Mouse (Mus musculus) embryo, embryonic 10 days (tissue): ENCODE results near the gene Nme7.

Experiments
- DNase-seq: peaks from one replicate; pipeline ENCODE4 v3.0.0-alpha.2; 2015; ENCODE audit warnings: low spot score

The Nme7 gene

DNA sequence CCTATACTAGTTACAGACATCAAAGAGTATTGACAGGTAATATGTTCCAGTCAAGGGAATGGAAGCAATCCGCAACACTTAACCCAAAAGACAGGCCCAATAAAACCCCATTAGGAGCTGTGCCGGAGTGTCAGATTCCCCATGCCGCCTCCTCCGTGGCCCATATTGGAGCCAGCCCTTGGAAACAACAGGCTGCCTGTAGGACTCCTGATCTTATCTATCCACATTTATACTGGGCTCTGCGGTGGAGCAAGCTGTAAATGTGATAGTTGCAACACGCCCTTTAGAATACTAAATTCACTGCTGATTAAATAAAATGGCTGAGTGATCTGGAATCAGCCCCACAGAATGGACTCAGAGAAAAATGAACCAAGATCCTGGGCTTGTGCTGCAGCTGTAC, 130.1 kb downstream of the Nme7 start:
- DNase-seq = no peak

DNA sequence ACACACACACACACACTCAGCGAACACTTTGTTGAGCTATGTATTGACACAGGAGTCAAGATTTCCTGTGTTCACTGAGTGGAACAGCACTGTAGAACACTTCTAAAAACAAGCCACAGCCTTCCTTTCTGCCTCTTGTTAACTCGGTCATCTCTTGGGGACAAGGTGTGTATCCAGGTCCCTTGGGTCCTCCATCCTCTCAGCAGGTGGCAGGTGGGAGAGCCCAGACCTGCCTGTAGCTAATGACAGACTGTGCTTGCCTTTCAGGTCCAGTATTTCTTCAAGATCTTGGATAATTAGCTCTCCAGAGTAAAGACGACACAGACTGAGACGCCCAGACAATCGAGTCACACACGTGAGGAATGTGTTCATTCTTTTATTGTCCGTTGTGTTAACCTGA, 132.8 kb downstream of the Nme7 start:
- no peak for DNase-seq

DNA sequence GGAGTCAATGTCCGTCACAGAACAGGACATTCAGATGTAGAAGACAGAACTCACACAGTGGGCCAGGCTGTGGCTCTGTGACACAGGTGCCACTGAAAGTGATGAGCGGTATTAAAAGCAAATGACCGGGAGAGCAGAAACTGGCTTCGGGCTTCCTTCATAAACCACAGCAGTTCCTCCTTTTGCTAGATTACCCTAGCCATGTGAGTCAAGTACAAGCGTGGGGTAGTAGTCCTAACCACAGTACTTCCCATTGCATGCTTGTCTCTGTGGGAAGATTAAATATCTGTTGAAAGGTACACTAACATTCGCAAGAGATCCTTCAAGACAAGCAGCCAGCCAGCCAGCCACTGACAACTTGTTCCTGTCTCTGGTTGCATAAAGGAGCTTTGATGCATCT, 136.3 kb downstream of the Nme7 start:
- DNase-seq = no peak

DNA sequence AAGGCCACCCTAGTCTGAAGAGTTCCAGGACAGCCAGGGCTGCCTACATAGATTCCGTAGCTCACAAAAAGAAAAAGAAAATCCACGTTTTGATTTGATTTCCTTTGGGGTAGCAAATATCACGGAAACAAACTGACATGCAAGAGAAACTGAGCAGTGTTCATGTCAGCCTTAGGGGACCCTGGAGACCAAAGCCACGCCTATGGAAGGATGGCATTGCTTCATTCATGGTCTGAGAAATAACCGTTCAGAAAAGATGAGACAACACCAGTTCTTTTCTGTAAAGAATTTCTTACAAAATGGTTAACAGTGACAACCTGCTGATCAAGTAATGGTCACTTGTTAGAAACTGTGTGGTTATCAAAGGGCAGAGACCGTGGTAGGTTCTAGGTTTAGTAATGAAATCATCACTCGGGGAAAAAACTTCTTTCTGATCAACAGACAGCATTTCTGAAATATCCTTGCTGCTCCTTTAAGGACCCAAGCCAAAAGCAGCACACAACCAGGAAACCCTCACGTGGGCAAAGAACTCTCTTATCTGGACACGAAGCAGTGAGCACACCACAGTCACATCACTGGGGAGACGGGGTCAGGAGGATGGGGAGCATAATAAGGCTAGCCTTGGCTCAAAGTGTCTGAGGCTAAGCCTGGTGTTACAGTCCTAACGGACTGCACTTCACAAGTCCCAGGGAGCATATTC, 136.9 kb downstream of the Nme7 start:
- DNase-seq = no peak

DNA sequence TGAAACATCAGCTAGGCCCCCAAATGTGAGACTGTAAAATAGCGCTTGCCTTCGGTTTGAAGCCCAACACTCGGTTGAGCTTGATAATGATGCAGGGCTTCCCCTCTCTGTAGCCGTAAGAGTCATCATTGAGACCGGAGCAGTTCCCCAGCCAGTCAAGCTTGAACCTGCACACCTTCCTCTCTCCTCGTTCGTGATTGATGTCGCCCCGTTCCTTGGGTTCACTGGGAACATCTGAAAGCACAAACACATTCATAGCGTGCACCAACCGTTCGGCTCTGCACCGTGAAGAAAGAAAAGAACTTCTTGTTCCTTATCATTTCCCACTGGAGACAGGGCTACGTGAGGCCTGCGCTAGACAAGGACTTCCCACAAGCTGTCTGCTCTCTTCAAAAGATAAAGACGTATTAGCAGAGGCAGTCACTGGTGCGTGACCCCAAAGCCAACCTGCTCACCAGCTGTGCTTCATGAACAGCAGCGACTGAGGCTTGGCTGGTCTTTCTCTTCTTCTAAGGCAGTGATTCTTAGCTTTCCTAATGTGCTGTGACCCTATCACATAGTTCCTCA, 137.6 kb downstream of the Nme7 start:
- DNase-seq = no peak

DNA sequence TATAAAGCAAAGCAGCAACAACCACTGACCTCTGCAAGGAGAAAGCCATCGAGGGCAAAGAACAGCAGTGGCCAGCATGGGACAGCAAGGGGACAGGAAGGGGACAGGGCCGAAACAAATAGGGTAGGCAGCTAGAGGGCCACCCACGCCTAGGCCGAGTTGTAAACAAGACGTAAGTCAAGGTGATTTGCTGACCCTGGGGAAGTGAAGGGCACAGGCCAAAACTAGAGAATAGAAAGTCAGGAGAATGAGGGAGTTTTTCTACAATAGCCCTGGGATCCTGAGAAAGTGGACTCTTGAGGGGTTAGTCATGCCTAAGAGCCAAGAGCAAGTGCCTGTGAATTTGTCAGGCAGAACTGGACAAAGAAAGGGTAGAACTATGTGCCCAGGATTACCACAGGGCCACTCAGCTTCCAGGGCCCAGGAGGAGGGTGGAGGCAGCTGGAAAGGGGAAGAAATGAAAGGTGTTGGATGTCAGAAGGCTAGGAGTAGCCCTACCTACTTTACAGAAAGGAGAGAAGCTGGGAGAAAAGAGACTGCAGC, 141.8 kb downstream of the Nme7 start:
- DNase-seq = no peak

DNA sequence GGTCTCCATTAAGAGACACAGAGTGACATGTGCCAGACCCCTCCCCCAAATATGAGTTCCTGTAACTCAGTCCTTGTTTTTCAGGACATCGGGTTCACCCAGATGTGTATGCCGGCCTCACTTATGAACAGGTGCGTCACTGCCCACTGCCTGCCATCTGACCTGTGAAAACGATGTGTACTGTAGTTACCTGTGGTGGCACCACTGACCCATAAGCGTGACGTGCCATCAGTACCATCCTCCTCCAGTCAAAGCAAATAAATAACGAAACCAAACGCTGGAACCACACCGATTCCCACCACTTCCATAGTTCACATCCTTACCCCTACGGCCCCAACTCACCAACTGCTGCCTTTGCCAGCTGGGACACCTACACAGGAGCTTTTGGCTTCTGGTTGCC, 142.6 kb downstream of the Nme7 start:
- no peak for DNase-seq

DNA sequence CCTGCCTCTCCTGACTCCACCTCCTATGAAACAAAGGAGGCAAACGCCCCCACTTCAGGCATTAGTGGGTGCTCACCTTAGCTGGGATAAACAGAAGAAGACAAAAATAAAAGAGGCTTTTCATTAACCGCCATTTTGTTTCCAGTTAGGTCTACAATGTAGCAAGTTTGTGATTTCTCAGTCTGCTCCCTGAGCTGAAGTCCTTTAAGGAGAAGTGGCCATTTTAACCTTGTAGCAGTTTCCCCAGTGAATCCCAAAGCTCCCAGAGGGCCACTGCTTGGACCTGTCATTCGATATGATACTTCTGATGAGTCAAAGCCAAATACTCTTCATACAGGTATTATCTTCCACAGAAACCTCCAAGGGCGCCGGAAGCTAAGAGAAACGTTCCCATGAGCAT, 143.6 kb downstream of the Nme7 start:
- DNase-seq = no peak

DNA sequence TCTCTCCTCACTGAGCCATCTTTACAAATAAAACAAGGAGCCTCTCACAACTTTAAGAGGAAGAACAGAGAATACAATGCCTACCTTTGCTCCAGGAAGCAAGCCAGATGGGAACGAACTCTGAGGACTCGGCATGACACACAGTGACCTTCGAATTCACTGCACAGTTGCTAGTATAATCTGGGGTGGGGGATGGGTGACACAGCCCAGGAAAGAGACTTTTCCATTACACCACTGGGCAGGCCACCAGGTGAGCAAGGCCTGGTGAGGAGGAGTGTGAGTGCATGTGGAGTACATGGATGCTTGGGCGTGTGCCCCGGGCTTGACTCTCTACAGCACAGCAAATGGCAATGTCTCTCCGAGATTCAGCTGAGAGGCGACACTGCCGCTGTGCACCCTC, 145.7 kb downstream of the Nme7 start:
- no peak for DNase-seq

DNA sequence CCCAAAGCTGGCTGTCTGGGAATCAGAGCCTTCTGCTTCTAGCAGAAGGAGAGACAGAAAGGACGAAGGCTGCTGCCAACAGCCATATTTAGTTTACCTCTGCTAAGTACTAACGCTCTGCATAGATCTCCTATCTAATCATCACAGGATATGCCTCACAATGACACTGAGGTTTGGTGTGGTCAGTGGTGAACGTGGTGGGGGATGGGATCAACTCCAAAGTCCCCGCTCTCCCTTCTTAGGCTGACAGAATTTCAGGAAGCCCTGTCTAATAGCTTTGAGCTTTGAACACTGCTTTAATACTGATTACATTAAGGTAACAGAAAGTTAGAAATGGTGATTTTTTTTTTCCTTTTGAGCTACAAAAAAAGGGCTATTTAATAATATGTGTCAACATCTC, 146.3 kb downstream of the Nme7 start:
- no peak for DNase-seq

DNA sequence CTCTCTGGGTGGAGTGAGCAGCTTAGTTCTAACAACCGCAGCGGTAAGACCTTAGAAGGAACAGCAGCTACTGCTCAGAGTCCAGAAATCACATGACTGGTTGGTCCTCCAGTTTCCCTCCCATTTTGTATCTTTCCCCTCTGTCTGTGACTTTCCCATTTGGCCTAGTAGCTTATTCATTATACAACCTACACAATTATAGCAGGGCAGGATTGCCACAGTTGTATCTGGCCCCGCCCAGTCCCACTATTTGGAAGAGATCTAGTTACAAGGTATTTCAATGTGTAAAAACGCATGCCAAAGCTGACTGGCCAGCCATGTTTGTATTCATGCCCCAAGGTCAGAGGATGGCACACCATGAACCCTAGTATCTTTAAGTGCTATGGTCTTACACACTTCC, 146.7 kb downstream of the Nme7 start:
- DNase-seq = no peak

DNA sequence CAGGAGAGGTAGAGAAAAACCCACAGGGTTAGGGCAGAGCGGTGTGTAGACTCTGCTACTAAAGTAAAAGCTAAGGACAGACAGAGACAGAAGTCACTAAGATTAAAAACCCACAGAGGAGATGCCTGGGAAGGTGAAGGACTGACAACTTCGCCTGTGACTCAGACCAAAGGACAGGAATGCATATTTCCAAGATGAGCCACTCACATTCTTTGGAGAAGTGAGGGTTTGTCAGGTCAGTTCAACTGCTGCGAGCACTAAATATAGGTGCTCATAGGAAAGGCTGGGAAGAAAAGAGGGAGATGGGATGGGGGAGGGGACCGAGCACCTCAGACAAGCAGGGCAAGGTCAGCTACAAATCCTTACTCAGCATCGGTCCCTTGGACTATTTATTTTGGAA, 147.4 kb downstream of the Nme7 start:
- no peak for DNase-seq

DNA sequence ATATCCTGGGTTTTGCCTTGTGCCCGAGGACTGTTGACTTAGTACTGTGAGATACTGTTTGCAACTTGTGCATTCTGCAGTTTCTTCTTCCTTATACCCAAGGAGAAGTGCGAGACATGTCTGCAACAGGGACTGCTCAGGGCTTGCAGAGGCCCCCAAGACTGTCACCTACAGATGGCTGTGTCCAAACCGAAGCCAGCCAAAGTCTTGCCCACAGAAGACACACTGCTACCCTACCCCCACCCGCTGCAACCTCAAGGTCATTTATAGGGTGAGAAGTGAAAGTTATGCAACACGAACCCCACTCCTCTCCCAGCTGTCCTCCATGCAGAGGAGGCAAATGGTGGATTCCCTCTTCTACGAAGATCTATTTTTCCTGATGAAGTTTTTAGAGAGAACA, 148.7 kb downstream of the Nme7 start:
- no peak for DNase-seq

DNA sequence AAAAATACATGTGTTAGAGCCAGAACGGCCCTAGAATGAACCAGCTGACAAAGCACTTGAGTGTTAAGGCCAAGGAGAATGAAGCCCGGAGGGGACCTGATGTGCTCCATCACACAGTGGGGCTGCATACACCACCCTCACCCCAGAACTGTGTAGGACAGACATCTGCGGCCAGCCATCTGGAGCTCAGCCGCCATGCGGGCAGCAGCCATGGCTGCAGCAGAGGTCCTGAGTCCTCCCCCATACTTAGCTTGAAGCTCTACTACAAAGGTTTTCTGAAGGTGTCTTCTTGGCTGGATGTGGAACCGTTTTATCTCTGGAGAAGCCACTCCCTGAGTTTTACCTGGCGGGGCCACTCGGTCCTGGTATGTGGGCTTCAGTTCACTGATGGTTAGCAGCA, 149.2 kb downstream of the Nme7 start:
- no peak for DNase-seq

DNA sequence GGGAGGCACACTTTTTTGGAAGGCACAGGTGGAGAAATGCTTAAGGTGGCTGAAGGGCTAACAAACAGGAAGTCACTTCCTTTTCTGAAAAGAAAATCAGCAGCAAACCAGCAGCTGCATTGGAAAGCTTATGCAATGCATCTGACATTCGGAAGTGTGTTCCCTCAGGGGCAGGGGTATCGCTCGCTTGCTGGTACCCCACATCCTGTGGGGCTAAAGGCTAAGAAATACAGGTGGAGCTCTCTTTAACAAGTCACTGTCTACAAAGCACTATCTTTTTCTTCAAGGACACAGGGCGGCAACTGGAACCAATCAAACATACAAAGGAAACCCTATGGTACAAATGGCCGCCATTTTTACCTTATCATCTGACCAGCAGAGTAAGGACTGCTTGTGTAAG, 149.8 kb downstream of the Nme7 start:
- DNase-seq = no peak

DNA sequence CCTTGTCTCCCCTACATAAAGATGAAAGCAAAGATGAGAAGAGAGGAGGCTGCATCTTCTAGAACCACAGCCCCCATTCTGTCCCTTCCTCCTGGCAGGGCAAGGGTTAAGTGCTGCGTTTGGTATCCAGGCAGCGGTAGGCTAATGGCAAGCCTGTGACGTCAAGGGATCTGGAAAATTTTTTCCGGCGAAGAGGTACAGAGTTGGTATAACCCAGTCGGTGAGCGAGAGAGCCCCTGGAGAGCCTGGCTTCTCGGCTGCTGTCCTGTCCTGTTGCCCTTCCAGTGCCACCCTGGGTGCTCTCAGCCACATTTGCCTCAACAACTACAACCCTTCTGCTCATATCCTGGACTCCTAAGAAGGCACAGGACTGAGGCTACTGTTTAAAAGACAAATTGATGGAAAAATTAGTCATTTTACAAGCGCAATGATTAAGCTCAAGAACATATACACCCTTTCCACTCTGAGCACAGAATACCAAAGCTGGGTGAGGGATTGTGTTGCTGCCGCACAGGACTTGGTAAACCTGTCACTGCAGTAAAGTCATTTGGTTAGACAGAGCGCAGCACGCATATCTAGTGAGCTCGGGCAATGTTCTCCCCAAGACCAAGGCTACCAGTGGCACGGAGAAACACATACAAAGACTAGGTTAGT, 151.0 kb downstream of the Nme7 start:
- peak; percentile 55 for DNase-seq

DNA sequence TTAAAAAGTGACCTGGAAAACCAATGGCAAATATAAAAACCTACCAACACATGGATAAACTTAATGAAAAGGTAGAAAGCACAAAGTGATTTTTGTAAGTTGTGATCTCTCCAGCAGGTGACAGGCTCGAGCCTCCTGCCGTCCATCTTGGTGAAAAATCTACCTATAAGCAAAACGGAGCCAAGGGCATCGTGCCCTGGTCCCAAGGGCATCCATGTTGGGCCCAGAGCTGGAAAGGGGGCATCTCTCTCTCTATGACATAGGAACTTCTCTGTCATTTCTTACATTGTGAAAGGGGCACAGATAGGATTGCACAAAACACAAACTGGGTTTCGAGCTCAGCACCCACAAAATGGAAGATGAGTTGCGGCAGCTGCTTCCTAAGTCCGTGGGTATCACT, 151.7 kb downstream of the Nme7 start:
- no peak for DNase-seq

DNA sequence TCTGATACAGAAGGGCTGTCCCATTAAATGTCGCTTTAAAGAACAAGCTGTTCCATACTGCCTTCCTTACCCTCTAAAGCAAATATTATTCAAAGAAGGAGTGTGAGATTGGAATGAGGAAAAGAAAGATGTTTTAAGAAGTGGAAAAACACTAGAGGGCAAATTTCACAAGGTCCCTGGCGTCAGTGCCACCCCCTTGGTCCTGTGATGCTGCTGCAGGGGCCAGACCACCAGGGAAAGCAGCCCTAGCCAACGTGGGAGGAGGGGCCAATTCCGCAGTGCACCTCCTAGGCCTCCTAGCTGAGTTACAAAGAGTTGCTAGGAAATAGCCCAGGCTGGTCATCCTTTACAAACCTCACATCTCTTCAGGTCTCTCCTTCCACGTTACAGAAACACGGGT, 152.1 kb downstream of the Nme7 start:
- DNase-seq = no peak

DNA sequence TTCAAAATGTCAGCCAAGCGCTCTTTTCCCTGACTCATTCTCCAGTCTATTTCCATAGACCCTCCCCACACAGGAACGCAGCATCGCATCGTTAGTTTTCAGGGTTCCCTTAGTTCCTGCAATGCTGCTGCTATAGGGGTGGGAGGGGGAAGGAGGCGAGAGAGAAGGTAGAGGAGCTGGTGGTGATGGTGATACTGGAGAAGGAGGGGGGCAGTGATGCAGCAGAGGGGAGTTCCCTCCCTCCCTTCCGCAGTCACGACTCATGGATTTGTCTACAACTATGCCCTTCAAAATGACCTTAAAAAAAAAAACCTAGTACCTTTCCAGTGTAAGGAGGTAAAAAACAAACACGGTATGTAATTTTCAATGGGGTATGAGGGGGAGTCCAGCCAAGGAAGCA, 152.8 kb downstream of the Nme7 start:
- no peak for DNase-seq

DNA sequence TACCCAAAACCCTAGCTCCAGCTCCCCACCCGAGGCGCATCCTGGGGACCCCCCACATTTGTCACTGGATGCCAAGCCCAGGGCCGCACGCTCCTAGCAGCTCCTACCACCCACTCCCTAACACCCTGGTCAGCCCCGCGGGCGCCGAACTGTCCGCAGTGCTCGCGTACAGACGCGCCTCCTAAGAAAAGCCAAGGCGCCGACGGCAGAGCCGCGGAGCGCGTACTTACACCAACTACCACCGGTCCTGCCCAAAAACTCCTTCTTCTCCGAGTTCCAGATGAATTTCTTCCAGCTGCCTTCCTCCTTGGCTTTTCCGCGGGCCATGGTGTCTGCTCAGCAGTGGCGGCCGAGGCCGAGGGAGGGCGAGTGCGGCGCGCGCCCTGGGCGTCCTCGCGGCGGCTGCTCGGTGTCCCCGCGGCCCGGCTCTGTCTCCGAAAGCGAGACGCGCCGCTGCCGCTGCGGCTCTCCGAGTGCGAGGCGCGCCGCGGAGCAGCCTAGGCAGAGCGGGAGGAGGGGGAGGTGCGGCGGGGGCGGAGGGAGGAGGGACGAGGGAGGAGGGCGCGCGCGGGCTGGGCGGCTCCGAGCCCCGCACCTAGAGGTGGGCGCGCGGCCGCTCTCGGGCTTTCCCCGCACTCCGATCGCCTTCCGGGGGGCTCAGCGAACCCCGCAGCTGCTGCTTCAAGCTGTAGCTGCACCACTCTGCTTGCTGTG, 153.8 kb downstream of the Nme7 start:
- peak; percentile 77 for DNase-seq

DNA sequence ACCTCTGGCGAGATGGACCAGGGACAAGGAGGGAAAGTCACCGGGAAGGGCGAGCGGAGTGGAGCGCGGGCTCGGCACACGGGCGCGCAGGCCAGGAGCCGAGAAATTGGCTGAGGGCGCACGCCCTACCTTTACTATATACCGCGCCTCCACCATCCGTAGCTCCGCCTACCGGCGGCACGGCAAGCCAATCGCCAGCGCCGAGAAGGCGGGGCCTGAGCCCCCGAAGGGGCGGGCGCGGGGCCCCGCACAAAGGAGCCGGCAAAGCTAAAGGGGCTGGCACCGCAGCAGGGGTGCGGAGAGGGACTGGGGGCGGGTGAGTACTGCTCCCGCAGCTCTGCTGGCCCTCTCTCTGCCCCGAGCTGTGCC, 154.3 kb downstream of the Nme7 start, which contains the start of gene Atp1b1:
TSS of gene Atp1b1 (minus strand) at position 111 of the 369 bp plus-strand sequence.
- DNase-seq = peak; percentile 88

DNA sequence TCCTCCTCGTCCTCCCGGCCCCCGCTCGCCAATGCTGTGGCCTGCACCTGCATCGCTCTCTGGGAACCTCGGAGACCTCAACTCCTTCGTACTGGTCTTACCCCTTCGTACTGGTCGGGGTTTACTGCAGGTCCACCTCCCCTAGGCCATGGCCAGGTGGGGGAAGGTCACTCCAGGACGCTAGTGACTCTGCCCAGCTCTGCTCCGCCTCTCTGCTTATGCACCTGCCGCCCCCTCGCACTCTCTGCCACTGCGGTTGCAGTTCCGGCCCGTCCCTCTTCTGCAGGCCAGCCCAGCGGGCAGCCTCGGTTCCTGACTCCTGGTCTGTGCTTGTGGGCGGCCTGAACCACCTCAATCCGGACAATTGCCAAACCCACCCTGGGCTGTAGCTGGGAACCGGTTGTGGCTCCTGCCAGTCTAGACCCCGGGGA, 154.7 kb downstream of the Nme7 start:
- peak; percentile 43 for DNase-seq
